Mouse (Mus musculus): ENCODE data around the gene Edaradd.

Gene Edaradd

DNA sequence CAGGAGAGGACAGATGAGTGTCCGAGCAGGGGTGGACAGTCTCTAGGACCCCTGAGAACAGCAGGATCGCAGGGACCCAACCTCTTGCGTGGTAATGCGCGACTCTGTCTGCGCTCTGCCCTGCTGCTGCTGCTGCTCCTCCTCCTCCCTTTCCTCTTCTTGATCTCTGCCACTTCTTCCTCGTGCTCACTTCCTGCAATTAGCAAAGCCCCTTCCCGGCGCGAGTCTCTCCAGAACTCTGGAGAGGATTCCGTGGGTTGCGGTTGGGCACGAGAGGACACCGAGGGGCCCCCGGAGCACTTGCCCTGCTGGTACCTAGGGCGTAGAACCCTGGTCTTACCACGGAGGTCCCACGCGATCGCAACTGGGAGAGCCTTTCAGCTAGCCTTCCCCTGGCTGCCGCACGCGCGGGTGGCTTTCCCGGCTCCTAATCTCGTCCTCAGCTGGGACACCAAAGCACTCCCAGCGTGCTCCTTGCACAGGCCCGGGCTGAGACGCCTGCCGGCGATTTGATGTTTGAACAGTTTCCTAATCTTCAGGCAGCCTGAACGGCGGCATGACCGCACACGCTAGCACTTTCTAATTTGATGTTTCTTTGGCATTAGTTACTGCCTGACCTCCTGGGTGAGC lies at the start of gene Edaradd:
Edaradd (minus strand) TSS at position 484 of the 630 bp plus-strand sequence.
- DNase-seq (ENCODE audit: low read depth), result peak; percentile 55

DNA sequence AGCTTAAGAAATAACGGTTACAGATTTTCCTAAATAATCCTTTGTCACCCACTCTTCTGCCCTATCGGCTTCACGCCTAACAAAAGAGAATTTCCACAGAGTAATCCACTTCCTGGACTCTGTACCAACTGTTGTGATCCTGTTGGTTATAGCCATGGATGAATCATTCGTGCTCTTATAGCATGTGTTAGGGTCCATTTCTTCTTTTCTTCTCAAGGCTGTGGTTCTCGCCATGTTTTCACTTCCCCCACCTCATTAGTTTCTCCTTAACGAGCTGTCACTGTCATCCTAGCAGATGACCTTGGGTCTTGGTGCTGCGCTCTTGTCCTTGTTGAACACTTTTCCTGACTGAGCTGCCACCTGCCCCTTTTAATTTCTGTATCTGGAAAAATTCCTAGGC lies 49.5 kb upstream of the Edaradd start:
- DNase-seq (ENCODE audit: low read depth), result no peak

DNA sequence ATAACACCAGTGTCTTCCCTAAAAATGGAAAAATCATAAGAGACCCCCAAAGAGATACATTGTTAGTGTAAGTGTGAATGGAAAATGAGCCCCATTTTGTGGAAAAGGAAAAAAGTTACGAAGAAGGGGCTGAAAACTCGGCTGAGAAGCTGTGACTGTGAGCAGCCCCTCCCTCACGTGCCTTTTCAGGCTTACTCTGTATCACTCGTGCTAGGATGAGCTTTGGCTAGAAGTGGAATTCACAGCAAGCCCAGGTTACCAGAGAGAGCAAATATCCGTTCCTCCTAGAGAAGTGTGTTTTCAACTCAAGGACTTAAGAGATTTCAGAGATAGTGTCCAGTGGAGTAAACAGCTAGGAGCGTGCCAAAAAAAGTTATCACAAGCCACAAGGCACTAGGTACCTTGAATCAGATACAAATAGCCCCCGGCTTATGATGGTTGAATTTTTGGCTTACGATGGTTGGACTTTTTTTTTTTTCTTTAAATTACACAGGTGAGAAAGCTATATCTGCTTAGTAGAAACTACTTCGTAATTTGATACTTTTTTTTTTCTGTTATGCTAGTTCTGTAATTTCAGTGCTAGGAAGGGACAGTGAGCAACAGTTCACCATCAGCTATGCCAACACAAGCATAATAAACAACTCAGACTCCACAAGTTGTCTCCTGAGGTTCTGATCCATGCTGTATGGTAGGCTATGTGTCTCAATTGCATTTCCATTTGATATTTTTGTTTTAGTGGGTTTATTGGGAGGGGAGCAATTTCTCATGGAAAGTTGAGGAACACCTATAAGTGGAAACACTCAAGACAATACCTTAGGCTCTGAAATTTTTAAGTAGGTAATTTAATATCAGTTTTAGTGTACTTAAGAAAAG lies 48.6 kb upstream of the Edaradd start:
- no peak for DNase-seq (ENCODE audit: low read depth)

DNA sequence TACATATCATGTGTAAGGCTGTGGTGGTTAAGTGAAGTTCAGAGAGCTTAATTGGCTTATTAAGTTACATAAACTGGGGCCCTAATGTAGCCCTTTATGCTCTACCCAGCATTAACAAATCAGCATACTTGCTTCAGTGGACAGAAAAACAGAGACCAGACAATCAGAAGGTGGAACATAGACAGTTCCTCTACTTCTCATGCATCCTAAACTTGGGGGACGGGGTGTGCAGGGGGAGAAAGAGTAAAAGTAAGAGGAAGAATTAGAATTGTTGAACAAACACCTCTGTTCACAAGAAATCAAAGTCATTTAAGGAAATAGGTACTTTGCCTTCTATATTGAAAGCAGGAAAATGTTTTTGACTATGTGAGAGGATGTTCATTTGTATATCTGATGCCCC lies 47.7 kb upstream of the Edaradd start:
- no peak for DNase-seq (ENCODE audit: low read depth)

DNA sequence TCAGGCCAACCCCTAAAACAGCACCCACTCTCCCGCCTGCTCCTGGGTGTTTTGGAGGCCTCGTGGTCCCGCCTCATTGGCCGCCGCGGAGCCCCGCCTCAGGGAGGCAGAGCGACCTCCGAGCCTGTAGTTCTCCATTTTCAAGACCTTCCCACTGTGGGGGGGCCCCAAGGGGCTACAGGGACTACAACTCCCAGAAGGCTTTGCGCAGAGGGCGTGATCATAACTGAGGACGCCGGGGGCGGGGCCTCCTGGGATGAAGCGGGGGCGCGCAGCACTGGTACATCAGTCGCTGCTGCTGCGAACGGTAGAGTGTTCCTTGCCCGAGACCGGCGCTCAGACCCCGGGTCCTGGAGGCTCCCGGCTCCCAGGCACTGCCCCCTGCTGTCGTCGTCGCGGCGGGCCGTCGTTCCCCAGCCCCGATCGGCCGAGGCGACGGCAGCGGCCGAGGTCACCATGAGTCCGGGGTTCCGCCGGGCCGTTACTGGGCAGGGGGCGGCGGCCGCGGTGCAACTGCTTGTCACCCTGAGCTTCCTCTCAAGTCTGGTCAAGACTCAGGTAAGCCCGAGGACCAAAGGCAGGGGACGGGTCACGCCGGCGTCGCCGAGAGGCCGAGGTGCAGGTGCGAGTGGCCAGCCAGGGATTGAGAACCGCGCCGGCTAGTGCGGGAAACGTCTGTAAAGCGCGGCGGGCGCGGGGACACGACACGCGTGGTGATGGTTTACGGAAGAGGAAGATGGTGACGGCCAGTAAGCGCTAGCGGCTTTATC lies 45.6 kb upstream of the Edaradd start, which contains the start of gene Ero1lb:
Ero1lb (plus strand) TSS at position 254 of the 770 bp plus-strand sequence.
- DNase-seq (ENCODE audit: low read depth), result peak; percentile 96

DNA sequence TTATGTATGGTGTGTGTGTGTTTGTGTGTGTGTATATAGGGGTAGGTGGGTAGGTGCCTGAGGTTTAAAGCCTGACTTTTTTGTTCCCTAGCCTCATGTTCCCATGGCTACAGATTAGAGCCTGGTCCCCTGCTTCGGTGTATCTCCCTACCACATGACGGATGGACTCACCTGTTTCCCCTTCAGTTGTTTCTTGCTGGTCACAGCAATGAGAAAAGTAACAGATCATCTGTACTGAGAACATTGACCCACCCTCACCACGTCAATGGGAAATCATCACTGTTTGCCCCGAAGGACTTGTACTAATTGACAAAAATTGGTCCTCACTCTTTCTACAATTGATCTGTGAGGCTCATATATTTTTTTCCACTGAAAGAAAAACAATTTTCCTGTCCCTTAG lies 42.0 kb upstream of the Edaradd start:
- DNase-seq (ENCODE audit: low read depth), result no peak

DNA sequence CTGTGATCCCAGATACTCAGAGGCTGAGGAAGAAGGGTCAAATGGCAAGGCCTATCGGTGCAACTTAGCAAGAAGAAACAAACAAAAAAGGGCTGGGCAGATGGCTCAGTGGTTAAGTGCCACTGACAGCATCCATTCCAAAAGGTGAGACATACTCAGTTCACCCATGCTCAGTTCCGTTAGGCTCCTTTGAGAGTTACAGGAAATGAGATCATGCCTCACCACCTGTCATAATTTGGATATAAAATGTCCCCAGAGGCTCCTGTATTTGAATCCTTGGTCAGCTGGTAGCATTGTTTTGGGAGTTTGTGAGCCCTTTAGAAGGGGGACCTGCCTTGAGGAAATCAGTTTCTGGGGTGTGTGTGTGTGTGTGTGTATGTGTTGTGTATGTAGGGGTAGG lies 41.5 kb upstream of the Edaradd start:
- DNase-seq (ENCODE audit: low read depth), result no peak

DNA sequence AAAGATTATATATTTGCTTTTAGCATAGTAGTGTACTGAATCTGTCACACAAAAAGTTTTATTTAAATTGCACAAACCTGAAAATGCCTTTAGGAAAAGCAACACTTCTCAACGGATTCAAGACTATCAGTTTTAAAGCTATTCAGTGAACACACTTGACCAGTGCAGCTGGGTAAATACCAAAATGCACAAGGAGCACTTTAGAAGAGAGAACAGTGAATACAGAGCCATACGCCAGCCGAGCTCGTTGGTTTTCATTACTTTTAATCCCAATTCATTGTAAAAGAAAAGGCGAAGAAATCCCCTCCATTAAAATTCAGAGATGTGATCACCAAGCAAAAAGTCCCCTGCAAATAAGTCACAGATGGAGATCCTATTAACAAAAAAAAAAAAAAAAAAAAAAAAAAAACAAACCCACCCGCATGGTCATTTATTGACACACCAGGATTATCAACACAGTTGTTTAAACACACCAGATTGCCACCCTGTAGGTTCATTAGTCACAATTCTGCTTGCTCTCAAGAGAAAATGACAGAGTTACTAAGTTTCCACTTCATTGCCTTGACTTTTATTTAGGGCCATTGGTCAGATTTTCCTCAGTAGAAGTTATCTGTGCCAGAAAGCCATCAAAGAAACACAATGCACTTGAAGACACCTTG lies 39.4 kb upstream of the Edaradd start:
- no peak for DNase-seq (ENCODE audit: low read depth)

DNA sequence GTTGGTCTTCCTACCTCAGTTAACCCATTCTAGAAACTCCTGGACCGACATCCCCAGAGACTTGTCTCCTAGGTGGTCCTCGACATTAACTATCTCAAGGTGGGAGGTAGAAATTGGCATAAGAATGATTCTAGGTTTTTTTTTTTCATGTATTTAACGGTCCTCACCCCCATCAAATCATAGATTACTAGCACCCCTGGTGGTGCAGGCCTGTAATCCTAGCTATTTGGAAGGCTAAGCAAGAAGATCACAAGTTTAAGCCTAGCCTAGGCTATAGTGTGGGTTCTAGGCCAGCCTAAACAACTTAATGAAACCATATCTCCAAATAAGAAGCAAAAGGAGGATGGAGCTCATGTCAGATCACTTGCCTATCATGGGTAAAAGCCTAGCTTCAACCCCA lies 38.8 kb upstream of the Edaradd start:
- DNase-seq (ENCODE audit: low read depth), result no peak

DNA sequence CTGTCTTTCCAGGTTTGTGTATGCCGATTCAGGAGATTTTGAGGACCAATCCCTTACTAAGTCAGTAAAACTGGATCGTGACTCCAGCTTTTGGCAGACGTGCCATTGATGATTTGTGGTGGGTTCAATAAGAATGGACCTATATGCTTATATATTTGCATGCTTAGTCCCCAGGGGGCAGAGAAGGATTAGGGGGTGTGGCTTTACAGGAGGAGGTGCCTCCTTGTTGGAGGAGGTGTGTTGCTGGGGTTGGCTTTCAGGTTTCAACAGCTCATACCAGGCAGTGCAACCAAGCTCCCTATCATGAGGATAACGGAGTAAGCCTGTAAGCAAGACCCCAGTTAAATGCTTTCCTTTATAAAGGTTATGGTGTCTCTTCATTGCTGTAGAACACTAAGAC lies 34.0 kb upstream of the Edaradd start:
- DNase-seq (ENCODE audit: low read depth), result no peak

DNA sequence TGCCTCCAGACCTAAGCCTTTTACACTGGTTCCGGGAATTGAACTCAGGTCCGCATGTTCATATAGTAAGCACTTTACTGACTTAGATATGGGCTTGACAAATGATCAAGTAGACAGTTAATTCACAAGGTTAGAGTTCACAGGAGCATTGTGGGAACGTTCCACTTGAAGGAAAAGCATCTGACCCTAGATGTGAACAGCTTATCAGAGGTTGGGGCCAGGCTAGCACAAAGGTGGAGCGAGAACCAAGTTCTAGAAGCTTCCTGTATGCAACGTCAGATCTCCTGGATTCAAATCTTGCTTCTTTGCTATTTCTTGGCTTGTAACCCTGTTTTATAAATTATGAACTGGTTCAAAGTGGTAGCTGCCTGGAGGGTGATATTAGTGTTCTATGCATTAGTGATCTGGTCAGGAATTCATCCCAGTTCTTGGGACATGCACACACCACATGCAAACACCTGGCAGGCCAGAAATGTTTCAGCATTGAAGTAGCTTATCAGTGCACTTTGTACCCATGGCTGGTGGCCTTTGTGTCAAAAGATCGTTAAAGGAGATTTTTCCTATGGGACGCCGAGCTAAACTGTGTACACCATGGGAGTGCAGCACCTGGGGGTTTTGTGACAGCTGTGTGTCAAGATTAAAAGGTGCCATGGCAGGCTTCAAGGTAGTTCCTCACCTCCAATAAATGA lies 23.8 kb upstream of the Edaradd start:
- DNase-seq (ENCODE audit: low read depth), result no peak

DNA sequence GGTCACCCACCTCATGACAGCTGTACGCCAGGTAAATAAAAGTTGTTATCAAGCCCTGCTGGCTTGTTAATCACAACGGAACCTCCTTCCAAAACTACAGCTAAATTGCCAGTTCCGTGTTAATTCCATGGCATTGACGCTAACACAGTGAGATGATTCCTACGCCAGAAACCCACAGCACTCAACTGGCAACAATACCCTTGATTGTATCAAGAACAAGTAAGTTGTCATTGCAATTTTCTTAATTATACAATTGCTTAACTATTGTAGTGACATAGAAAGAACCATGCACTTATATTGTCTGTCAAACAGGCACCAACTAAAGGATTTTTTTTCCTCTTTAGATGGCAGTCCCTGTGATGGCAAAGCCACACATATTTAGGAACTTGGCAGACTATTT lies 23.0 kb upstream of the Edaradd start:
- DNase-seq (ENCODE audit: low read depth), result no peak

DNA sequence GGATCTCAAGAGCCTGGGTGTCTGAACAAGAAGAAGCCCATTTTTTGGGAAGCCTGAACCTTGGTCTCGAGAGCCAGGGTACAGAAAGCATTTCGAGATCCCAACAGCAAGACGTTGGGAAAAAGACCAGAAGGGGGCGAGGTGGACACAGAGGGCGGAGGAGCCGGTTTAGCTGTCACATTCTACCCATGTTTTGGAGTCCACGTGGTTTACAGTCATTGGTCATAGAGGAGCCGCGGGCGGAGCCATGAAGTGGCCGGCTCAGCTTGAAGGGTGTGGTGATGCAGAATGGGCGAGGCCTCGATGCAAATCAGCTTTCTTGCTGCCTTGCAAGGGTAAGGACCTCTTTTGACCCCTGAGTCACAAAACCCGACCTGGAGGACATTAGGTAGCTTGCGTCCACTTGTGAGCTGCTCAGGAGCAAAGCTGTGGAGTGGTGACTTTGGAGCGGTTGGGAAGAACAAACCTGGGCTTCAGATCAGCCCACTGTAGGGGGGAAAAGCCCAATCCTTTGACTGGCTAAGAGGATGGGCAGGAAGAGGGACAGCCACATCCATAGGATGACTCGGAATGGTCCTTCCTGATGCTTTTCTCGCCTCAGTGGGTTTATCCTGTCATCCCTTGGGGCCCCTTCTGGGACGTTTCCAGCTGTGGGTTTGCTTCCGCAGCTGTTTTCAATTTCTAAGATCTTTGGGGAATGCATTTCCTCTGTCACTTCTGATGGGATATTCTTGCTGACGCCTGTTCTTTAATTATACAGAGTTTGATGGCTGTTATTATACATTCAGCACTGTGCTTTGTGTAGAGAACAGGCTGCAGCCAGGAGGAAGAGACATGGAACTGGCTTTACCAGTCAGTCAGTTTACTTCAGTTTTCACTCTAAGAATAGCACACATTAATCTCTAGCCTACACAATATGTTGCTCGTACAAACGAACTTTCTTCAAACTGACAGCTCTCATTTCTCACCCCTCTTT lies 22.1 kb upstream of the Edaradd start:
- DNase-seq (ENCODE audit: low read depth), result peak; percentile 28

DNA sequence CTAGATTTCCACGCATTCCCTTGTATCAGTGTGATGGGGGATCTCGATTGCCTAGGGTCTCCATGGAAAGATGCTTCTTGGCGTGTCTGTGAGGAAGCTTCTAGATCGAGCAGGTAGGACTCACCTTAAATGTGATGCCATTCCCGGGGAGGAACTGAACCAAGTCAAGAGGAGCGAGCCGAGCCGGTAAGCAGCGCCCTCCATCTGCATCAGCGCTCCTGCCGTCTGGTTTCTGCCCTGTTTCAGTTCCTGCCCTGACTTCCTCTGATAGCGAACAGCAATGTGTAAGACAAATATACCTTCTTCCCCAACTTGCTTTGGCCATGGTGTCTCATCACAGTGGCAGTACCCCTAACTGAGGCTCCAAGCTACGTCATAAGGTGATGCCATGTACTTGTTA lies 19.9 kb upstream of the Edaradd start:
- DNase-seq (ENCODE audit: low read depth), result no peak

DNA sequence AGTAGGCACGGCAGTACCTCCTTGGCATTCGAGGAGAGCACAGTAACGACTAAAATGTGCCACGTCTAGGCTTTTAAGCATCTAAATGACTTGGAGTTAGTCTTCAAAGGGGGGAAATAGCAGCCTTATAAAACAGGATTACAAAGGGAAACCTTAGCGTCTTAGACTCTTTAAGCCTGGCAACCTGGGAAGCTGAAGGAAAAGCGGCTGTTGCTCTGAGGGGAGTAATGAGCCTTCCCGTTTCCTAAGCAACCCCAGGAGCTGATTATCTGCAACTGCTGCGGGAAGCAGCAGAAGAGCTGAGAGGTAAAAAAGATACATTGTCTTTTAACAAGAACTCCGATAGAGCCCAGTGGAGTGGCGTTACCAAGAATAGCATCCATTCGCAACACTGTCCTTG lies 19.5 kb upstream of the Edaradd start:
- DNase-seq (ENCODE audit: low read depth), result no peak

DNA sequence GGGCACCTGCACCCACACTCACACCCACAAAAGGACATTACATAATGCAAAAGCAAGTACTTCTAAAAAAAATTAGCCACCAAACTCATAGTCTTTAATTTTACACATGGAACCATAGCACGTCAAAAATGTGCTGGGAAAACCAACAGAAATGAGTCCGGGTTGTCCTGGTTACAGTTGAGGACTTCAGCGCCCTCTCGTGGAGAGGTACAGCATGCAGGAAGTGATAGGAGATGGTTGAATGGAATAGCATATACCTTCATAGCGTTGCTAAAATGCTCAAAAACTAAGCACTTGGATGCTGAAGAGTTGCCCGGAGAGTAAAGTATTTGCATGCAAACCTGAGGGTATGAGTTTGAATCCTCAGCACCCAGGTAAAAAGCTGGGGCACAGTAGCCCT lies 17.7 kb upstream of the Edaradd start:
- peak; percentile 12 for DNase-seq (ENCODE audit: low read depth)

DNA sequence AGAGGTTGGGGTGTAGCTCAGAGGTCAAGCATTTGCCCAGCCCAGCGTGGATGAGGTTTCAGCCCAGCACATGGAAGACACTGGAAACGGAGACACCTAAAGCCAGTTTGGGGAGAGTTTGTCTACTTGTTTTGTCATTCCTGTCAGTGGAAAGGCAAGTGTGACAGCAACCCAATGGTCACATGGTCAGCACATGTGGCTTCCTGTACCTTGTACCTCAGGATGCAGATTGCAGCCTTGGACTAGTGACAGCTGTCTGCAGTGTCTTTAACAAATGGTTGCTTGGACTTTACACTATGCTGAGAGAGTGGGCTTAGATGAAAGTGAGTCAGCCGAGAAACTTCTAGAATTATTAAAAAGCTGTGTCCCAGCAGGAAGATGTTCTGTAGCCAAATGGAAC lies 14.4 kb upstream of the Edaradd start:
- DNase-seq (ENCODE audit: low read depth), result no peak

DNA sequence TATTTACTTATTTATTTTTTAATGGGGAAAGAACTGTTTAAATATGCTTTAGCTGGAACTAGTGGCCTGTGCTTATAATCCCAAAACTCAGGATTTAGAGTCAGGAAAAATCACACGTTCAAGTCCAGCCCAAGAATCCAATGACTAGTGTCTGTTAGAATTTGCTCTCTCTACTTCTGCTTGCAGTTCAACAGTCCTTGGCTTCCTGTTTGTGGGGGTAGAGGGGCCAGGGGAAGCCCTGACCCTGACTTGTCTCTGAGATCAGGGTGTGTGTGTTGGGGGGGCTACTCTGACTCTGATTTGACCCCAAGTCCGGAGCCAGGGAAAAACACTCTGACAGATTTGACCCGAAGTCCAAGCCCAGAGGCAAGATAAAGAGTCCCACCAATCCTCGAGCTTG lies 5.4 kb upstream of the Edaradd start:
- no peak for DNase-seq (ENCODE audit: low read depth)

DNA sequence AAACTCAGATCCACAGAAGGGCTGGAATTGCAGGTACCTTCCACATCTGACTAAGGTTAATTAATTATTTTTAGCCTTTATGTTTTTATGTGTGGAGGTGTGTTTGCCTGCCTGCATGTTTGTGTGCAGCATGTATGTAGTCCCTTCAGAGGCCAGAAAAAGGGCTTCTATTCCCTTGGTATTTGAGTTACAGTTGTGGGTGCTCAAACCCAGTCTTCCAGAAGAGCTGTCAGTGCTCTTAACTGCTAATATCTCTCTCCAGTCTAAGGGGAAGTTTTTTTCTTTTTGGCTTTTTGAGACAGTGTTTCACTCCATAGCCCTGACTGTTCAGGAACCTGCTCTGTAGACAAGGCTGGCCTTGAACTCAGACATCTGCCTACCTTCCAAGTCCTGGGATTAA lies 2.1 kb upstream of the Edaradd start:
- DNase-seq (ENCODE audit: low read depth), result no peak

DNA sequence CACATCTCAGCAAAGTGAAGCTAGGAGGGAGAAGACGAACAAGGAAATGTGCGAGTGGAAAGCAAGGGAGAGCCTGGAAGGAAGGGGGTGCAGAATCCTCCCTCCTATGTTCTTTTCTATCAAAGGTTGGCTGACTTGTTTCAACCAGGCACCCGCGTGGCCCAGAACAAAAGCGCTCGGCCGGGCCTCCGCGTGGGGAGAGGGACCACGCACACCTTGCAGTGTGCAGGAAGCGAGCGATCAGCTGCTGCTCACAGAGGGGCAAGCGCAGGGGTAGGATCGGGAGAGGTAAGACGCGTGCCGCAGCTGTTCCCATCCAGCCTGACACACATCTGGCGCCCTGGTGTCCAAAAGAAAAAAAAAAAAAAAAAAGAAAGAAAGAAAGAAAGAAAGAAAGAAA lies 867 bp downstream of the Edaradd start:
- DNase-seq (ENCODE audit: low read depth), result no peak
